Mouse (Mus musculus) liver, embryonic 16.5 days (tissue): ENCODE measurements at regions not wholly inside any gene's neighbourhood (a gene's known extent, or its start where the extent isn't known, plus 50 kb on each side); places are given as distances from the start of the nearest gene placed in this dataset.

ENCODE experiments used
- ATAC-seq: fragments of 200-750 bp; cut with Nextera tagmentation; 2 replicates; pipeline ENCODE4 v1.8.0; 2017; ENCODE audit warnings: low read depth, mild to moderate bottlenecking, moderate number of reproducible peaks, moderate library complexity
- H3K27ac ChIP-seq: fragments of 300-500 bp; sonication (generic); 2 replicates; pipeline ENCODE4 v1.5.1; 2014; ENCODE audit warnings: mild to moderate bottlenecking, low read length
- H3K27me3 ChIP-seq: fragments of 300-500 bp; sonication (generic); 2 replicates; pipeline ENCODE4 v1.6.1; 2014; ENCODE audit warnings: low read depth, low read length, mixed read lengths; ENCODE audit not compliant: control insufficient read depth, insufficient read depth
- H3K36me3 ChIP-seq: fragments of 300-500 bp; sonication (generic); 2 replicates; pipeline ENCODE4 v1.6.1; 2014; ENCODE audit warnings: mild to moderate bottlenecking; ENCODE audit not compliant: control insufficient read depth, insufficient read depth
- H3K4me1 ChIP-seq: fragments of 300-500 bp; sonication (generic); 2 replicates; pipeline ENCODE4 v1.6.1; 2014; ENCODE audit warnings: low read depth, low read length, mixed read lengths; ENCODE audit not compliant: control insufficient read depth
- H3K4me2 ChIP-seq: fragments of 300-500 bp; sonication (generic); 2 replicates; pipeline ENCODE4 v1.6.1; 2014; ENCODE audit warnings: low read depth, low read length, mixed read lengths
- H3K4me3 ChIP-seq: fragments of 300-500 bp; sonication (generic); 2 replicates; pipeline ENCODE4 v1.5.1; 2014; ENCODE audit warnings: low read depth, mild to moderate bottlenecking, low read length
- H3K9ac ChIP-seq: fragments of 300-500 bp; sonication (generic); 2 replicates; pipeline ENCODE4 v1.6.1; 2014; ENCODE audit warnings: low read depth, low read length
- H3K9me3 ChIP-seq: fragments of 300-500 bp; sonication (generic); replicated peaks from 2 replicates; pipeline ENCODE4 v1.6.1; 2016; ENCODE audit warnings: low read length; ENCODE audit not compliant: control insufficient read depth
- WGBS: fragments of 180-500 bp; shearing (Covaris S2); extraction: QIAGEN DNeasy Blood & Tissue Kit; methylation state at CpG from one replicate; pipeline ENCODE4 v1.1.7; 2014; ENCODE audit not compliant: insufficient replicate concordance; 5-methylcytosine and 5-hydroxymethylcytosine counted together

DNA sequence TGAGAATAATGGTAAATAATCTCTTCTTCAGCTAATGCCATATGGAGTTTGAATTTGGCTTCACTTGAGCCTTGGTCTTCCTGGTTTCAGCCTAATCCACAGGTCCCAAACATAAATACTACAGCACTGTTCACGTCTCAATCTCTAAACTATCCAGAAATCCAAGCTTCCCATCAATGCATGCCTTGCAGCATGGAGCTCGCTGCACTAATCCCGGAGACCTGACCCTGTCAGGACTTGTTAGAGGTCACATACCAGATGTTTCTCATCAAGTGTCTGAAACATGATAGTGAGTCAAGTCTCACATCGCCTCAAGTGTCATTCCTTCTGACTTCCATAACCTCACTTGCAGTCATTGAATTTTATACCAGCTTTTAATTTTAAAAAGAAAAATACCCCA, 1082.9 kb upstream of the Cited2 start:
- ATAC-seq = no peak
- H3K27me3 ChIP-seq = no peaks in the 10 kb centered on the region
- H3K4me3 ChIP-seq = no peak overlapping the region
- no peaks in the 10 kb centered on the region for H3K9me3 ChIP-seq
- H3K4me1 ChIP-seq = no peaks in the 10 kb centered on the region
- 69% methylated on average over 4 of the region's 4 CpGs for WGBS
- H3K27ac ChIP-seq = no peak overlapping the region
- no peaks in the 10 kb centered on the region for H3K36me3 ChIP-seq
- no peak overlapping the region for H3K9ac ChIP-seq
- H3K4me2 ChIP-seq = no peak overlapping the region

DNA sequence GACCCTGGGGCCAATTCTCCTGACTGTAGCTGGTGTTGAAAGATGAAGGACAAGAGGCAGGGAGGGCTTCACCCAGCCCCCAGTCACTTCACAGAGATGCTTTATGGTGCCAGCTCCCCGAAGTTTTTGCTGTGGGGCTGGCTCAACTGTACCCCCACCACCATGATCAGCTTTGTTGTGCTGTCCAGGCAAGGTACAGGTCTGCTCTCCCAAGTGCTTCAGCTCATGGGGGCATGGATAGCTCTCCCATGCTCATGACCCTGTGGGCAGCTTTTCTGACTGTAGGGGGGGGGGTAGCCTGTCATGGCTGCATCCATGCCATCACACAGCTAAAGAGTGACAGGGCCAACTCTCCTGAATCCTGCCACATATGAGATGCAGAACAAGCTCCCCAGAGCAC, 1072.9 kb upstream of the Cited2 start:
- H3K27me3 ChIP-seq = no peaks in the 10 kb centered on the region
- ATAC-seq = no peak
- WGBS = 65% methylated on average over 1 of the region's 1 CpGs

DNA sequence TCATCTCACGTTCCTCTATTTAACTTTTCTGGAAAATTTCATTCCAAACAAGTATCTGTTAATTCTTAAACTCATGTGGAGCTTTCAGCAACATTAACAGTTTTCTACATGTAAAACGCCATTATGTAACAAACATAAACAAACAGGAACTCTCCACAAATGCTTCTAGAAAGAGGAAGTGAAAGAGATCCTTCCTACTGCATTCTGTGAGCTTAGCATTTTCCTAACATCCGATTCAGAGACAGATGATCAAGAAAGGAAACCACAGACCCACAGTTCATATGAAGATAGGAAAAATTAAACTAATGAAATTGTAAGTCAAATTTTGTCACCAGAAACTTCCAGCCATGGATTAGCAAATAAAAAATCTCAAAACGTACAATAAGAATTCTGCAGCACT, 1070.6 kb upstream of the Cited2 start:
- Histone ChIP-seq H3K4me2 (no peak overlapping the region), H3K27me3 (no peaks in the 10 kb centered on the region), H3K9ac (no peak overlapping the region), H3K4me3 (no peak overlapping the region), H3K4me1 (no peaks in the 10 kb centered on the region), H3K36me3 (no peaks in the 10 kb centered on the region), H3K27ac (no peak overlapping the region), H3K9me3 (no peaks in the 10 kb centered on the region)
- no peak for ATAC-seq
- 19% methylated on average over 4 of the region's 4 CpGs for WGBS

More for the DNA sequence above, 1072.9 kb upstream of the Cited2 start:
- Histone ChIP-seq H3K9me3 (no peaks in the 10 kb centered on the region), H3K9ac (no peak overlapping the region), H3K36me3 (no peaks in the 10 kb centered on the region), H3K4me3 (no peak overlapping the region), H3K4me1 (no peaks in the 10 kb centered on the region), H3K4me2 (no peak overlapping the region), H3K27ac (no peak overlapping the region)

DNA sequence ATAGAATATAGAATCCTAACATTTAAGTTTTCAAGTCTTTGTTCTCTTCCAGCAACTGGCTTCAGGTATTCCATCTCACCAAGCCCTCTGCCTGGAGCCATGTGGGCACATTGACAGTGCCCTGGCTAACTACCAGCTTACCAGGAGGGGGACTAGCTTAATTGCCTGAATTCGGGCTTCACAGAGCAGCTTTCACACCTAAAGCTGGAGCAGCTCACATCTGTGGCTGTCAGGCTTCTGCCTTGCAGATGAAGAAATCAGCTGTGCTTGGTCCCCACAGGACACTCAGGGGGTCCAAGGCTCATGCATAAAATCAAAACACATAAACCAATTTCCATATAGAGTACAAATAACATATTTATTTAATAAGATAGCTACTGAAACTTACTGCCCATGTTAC, 1058.5 kb upstream of the Cited2 start:
- Histone ChIP-seq H3K9me3 (no peaks in the 10 kb centered on the region), H3K36me3 (no peaks in the 10 kb centered on the region), H3K4me2 (no peak overlapping the region), H3K9ac (no peak overlapping the region), H3K27me3 (no peaks in the 10 kb centered on the region), H3K4me1 (no peaks in the 10 kb centered on the region), H3K4me3 (no peak overlapping the region), H3K27ac (no peak overlapping the region)
- ATAC-seq = no peak
- WGBS = 42% methylated on average over 1 of the region's 1 CpGs

DNA sequence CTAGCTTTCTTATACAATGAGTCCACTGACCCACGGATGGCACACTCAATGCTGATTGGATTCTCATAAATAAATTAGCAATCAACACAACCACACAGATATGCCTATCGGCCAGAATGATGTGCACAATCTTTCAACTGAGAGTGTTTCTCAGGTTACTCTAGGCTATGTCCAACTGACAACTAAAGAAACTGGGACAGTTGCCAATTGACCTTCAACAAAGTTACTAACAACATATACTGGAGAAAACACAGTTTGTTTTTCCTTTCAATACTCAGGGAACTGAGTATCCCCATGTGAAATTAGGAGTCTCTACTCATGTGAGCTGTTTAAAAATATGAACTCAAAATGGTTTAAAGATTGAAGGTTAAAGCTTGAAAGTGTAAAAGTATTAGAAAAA, 1052.7 kb upstream of the Cited2 start:
- H3K4me3 ChIP-seq = no peak overlapping the region
- ATAC-seq = no peak
- H3K27me3 ChIP-seq = no peaks in the 10 kb centered on the region
- no peaks in the 10 kb centered on the region for H3K36me3 ChIP-seq
- H3K27ac ChIP-seq = no peak overlapping the region
- no peaks in the 10 kb centered on the region for H3K9me3 ChIP-seq
- H3K4me2 ChIP-seq = no peak overlapping the region
- 51% methylated on average over 2 of the region's 2 CpGs for WGBS
- no peaks in the 10 kb centered on the region for H3K4me1 ChIP-seq
- H3K9ac ChIP-seq = no peak overlapping the region

DNA sequence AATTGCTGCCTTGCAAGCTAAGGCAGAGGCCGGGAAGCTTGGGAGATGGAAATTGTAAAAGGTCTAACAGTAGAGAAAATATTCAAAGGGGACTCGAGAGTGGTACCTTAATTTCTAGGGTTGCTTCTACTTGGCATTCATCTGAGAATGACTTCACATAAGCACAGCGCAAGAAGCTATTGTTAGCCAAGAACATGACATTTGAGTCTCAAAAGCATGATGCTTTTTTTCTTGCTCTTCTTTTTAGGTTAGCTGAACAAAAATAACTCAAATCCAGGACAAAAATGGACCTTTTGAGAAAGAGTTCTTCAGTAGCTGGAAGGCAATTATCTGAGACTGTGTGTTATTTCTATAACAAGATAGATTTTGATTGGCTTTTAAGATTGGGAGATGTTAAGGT, 1042.0 kb upstream of the Cited2 start:
- H3K36me3 ChIP-seq = no peaks in the 10 kb centered on the region
- WGBS = 59% methylated on average over 3 of the region's 3 CpGs
- no peak overlapping the region for H3K9ac ChIP-seq

DNA sequence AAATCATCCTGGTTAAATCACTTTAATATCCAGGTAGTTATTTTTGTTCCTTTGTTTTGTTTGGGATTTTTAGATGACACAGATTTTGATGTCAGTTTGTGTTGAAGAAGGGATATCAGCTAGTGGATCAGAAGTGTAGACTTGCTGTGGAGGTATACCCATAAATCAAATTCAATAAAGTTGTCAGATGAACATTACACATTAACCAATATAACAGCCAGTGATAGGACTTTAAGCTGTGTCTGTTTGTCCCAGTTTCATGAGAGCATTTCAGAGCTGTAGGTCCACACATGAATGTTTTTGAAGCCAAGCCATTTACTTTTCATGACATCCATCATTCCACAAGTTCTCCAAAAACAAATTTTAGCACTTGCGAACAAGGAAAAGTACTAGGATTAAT, 1037.7 kb upstream of the Cited2 start:
- Histone ChIP-seq H3K27ac (no peak overlapping the region), H3K4me3 (no peak overlapping the region), H3K4me2 (no peak overlapping the region), H3K4me1 (no peaks in the 10 kb centered on the region), H3K27me3 (no peaks in the 10 kb centered on the region), H3K9me3 (no peaks in the 10 kb centered on the region), H3K9ac (no peak overlapping the region), H3K36me3 (no peaks in the 10 kb centered on the region)
- 69% methylated on average over 1 of the region's 1 CpGs for WGBS
- ATAC-seq = no peak

More for the DNA sequence above, 1042.0 kb upstream of the Cited2 start:
- H3K9me3 ChIP-seq = no peaks in the 10 kb centered on the region
- H3K4me3 ChIP-seq = no peak overlapping the region
- no peak overlapping the region for H3K4me2 ChIP-seq
- H3K27me3 ChIP-seq = no peaks in the 10 kb centered on the region
- H3K4me1 ChIP-seq = no peaks in the 10 kb centered on the region
- H3K27ac ChIP-seq = no peak overlapping the region
- no peak for ATAC-seq

DNA sequence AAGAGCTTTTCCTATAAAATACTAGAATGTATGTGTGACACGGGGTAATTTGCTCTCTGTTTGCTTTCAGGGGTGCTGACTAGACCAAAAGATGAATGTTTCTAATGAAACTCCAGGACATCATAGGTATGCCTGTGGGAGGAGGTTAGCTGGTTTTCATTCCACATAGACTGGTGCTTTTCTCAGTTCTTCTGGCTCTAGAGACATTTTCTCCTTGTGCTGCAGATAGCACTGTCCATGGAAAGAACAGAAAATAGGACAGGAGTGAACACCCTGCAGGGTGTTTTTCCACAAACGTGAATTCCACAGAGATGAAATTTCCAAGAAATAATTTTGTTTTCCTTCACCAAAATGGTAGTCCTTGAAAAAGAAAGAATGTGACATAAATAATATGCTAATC, 1016.0 kb upstream of the Cited2 start:
- WGBS = 43% methylated on average over 2 of the region's 2 CpGs
- Histone ChIP-seq H3K27ac (no peak overlapping the region), H3K4me1 (no peaks in the 10 kb centered on the region), H3K27me3 (no peaks in the 10 kb centered on the region), H3K9me3 (no peaks in the 10 kb centered on the region), H3K4me2 (no peak overlapping the region), H3K36me3 (no peaks in the 10 kb centered on the region), H3K9ac (no peak overlapping the region), H3K4me3 (no peak overlapping the region)
- no peak for ATAC-seq

DNA sequence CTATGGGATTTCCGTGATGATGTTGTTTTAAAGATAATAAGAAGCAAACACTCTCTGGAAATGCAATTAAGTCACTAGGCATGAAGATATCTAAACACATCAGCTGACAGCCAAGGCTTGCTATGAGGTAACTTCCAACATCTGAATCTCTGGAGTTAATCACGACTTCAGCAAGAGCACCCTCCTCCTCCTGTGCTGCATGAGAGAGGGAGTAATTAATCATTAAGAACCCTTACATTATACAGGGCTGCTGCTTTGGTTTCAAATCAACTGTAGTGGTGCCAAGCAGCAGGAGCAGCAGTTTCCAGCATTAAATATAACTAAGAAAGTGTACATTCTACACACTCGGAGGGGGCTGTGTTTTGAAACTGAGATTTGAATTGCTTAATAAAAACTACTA, 1009.9 kb upstream of the Cited2 start:
- H3K9ac ChIP-seq = no peak overlapping the region
- no peak overlapping the region for H3K4me2 ChIP-seq
- no peaks in the 10 kb centered on the region for H3K4me1 ChIP-seq
- no peaks in the 10 kb centered on the region for H3K9me3 ChIP-seq
- ATAC-seq = no peak
- WGBS = 53% methylated on average over 3 of the region's 3 CpGs
- H3K4me3 ChIP-seq = no peak overlapping the region
- no peaks in the 10 kb centered on the region for H3K27me3 ChIP-seq
- no peaks in the 10 kb centered on the region for H3K36me3 ChIP-seq
- H3K27ac ChIP-seq = no peak overlapping the region

DNA sequence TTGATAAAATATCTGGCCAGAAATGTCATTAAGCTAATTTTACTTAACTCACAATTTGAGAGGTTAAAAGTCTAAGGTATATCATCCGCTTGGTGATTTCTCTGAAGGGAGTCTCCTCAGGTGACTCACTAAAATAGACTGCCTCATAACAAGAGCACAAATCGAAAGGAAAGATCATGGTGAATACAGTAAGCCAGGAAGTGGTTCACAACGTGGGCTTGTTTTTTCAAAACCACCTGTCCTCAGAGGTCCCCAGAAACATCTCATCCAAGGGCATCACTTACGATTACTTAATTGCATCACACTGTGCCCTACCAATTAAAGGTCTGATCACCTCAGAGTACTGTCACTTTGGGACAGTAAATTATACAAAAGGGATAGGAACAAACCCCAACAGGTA, 1009.0 kb upstream of the Cited2 start:
- no peak overlapping the region for H3K27ac ChIP-seq
- H3K27me3 ChIP-seq = no peaks in the 10 kb centered on the region
- no peaks in the 10 kb centered on the region for H3K9me3 ChIP-seq
- H3K4me3 ChIP-seq = no peak overlapping the region
- no peak overlapping the region for H3K9ac ChIP-seq
- no peaks in the 10 kb centered on the region for H3K4me1 ChIP-seq
- no peaks in the 10 kb centered on the region for H3K36me3 ChIP-seq
- H3K4me2 ChIP-seq = no peak overlapping the region
- no peak for ATAC-seq
- WGBS = 48% methylated on average over 4 of the region's 4 CpGs
